Mouse (Mus musculus) lung, postnatal 4 days (tissue): Measurements from ENCODE around the gene Mettl6.

Experiments
- DNase-seq, 2 experiments: peaks; one replicate each; pipeline ENCODE4 v3.0.0; 2021

Gene Mettl6

GRCm38 (mm10) chr14:31431789-31432330 is 63.0 kb downstream of the Mettl6 start:
- no peak for DNase-seq

GRCm38 (mm10) chr14:31429004-31429395 is 65.8 kb downstream of the Mettl6 start:
- DNase-seq: no peak

- DNase-seq: peak; percentile 53 to 70
Measured at GRCm38 (mm10) chr14:31428211-31429003, 66.4 kb downstream of the Mettl6 start.
